Mouse (Mus musculus) liver, adult (tissue): ENCODE data around the gene Nlrp14.
"Not testable (repeated sequence)": the region's sequence is repeated elsewhere in the genome, so short reads cannot be mapped to it uniquely, and the experiment has no call there.

Experiments
- GATA4 ChIP-seq: IDR thresholded peaks from 2 replicates; pipeline ENCODE4 v1.6.1; 2014; ENCODE audit warnings: mild to moderate bottlenecking, low read length; ENCODE audit not compliant: insufficient replicate concordance

The Nlrp14 gene

GRCm38 (mm10) chr7:107166690-107167089, at the start of gene Nlrp14:
Gene Nlrp14 (plus strand): TSS chr7:107166990.
- no peak for TF ChIP-seq GATA4

GRCm38 (mm10) chr7:107130983-107131382, 35.8 kb upstream of the Nlrp14 start, which contains the start of gene Olfr715:
Gene Olfr715 (minus strand): TSS chr7:107131083.
- not testable (repeated sequence) for TF ChIP-seq GATA4

GRCm38 (mm10) chr7:107138027-107138426, 28.8 kb upstream of the Nlrp14 start, which contains the start of gene Olfr716:
Gene Olfr716 (plus strand): TSS chr7:107138327.
- TF ChIP-seq GATA4, result not testable (repeated sequence)

- no peak for TF ChIP-seq GATA4
Observed at GRCm38 (mm10) chr7:107180406-107180805, 13.6 kb downstream of the Nlrp14 start.

GRCm38 (mm10) chr7:107201817-107202216, 35.0 kb downstream of the Nlrp14 start:
- no peak for TF ChIP-seq GATA4

GRCm38 (mm10) chr7:107207843-107208242, 41.1 kb downstream of the Nlrp14 start:
- TF ChIP-seq GATA4, result no peak

- no peak for TF ChIP-seq GATA4
Observed at GRCm38 (mm10) chr7:107209204-107209860, 42.5 kb downstream of the Nlrp14 start, which contains the start of gene Rbmxl2. Gene Rbmxl2 (plus strand): TSS chr7:107209445.

- no peak for TF ChIP-seq GATA4
Observed at GRCm38 (mm10) chr7:107210126-107210576, 43.4 kb downstream of the Nlrp14 start.

- no peak for TF ChIP-seq GATA4
Observed at GRCm38 (mm10) chr7:107215723-107216122, 48.9 kb downstream of the Nlrp14 start.

GRCm38 (mm10) chr7:107216845-107217244, 50.1 kb downstream of the Nlrp14 start:
- TF ChIP-seq GATA4, result no peak

GRCm38 (mm10) chr7:107236854-107237253, 70.1 kb downstream of the Nlrp14 start:
- no peak for TF ChIP-seq GATA4

- TF ChIP-seq GATA4, result no peak
Observed at GRCm38 (mm10) chr7:107237498-107237897, 70.7 kb downstream of the Nlrp14 start.

- TF ChIP-seq GATA4, result no peak
Observed at GRCm38 (mm10) chr7:107241371-107241883, 74.6 kb downstream of the Nlrp14 start.
